Mouse (Mus musculus) hindbrain, embryonic 10.5 days (tissue): ENCODE data around the gene Tsga13. TPM values are rescaled to one million over a fixed set of nuclear protein-coding genes. Genes with fewer than 3 reads are reported as not detected.

Experiments used
- polyA plus RNA-seq: library from polyadenylated mRNA; unstranded; fragments of >200 nt; fragmentation: Nextera tagmentation; extraction: Ambion mirVana; gene quantifications from 2 replicates; pipeline ENCODE4 v1.2.1, GENCODE M21; 2016

Tsga13 gene
- polyA plus RNA-seq, 1 experiment from 2014 or later = not detected

Other genes with a start within 250 kb of the Tsga13 start
- gene Cep41, start 221.8 kb downstream of the Tsga13 start, polyA plus RNA-seq = 16.0 and 19.0 TPM in 2 replicates
- gene Mest, start 192.0 kb downstream of the Tsga13 start, polyA plus RNA-seq = 1,257 and 1,613 TPM in 2 replicates
- gene Copg2, start 18.8 kb downstream of the Tsga13 start, polyA plus RNA-seq = 29.8 and 36.3 TPM in 2 replicates
- gene Klf14, start 43.5 kb upstream of the Tsga13 start, polyA plus RNA-seq = 0.48 and 0.75 TPM in 2 replicates